Mouse (Mus musculus) lung, embryonic 14.5 days (tissue): ENCODE data around the gene Ckap2l. TPM values are rescaled to one million over a fixed set of nuclear protein-coding genes. Genes with fewer than 3 reads are reported as not detected.

Experiments used
- ATAC-seq: fragments of 200-750 bp; cut with Nextera tagmentation; 2 replicates; pipeline ENCODE4 v1.8.0; 2017; ENCODE audit warnings: mild to moderate bottlenecking, moderate TSS enrichment, moderate library complexity; ENCODE audit not compliant: insufficient read depth
- DNase-seq: peaks from one replicate; pipeline ENCODE4 v3.0.0-alpha.2; 2015
- H3K27ac ChIP-seq: fragments of 300-500 bp; sonication (generic); 2 replicates; pipeline ENCODE4 v1.5.1; 2014; ENCODE audit warnings: low read depth, mild to moderate bottlenecking, moderate library complexity
- H3K27me3 ChIP-seq: fragments of 300-500 bp; sonication (generic); 2 replicates; pipeline ENCODE4 v1.6.1; 2014; ENCODE audit warnings: low read length, control low read depth; ENCODE audit not compliant: insufficient read depth
- H3K36me3 ChIP-seq: fragments of 300-500 bp; sonication (generic); 2 replicates; pipeline ENCODE4 v1.6.1; 2014; ENCODE audit warnings: control low read depth; ENCODE audit not compliant: insufficient read depth
- H3K4me1 ChIP-seq: fragments of 300-500 bp; sonication (generic); 2 replicates; pipeline ENCODE4 v1.6.1; 2014; ENCODE audit warnings: antibody characterized with exemption, control low read depth; ENCODE audit not compliant: insufficient read depth
- H3K4me2 ChIP-seq: fragments of 300-500 bp; sonication (generic); 2 replicates; pipeline ENCODE4 v1.6.1; 2014; ENCODE audit warnings: mild to moderate bottlenecking
- H3K4me3 ChIP-seq: fragments of 300-500 bp; sonication (generic); 2 replicates; pipeline ENCODE4 v1.5.1; 2014; ENCODE audit warnings: low read depth, low read length
- H3K9ac ChIP-seq: fragments of 300-500 bp; sonication (generic); 2 replicates; pipeline ENCODE4 v1.6.1; 2014
- H3K9me3 ChIP-seq: fragments of 300-500 bp; sonication (generic); 2 replicates; pipeline ENCODE4 v1.6.1; 2016; ENCODE audit warnings: low read depth, low read length, control low read depth
- CTCF ChIP-seq: IDR thresholded peaks from 2 replicates; pipeline ENCODE4 v1.5.1; 2016; ENCODE audit warnings: antibody characterized with exemption, low read depth
- WGBS: fragments of 180-500 bp; shearing (Covaris S2); extraction: QIAGEN DNeasy Blood & Tissue Kit; methylation state at CpG from one replicate; pipeline ENCODE4 v1.1.7; 2014; 5-methylcytosine and 5-hydroxymethylcytosine counted together
- polyA plus RNA-seq: library from polyadenylated mRNA; unstranded; fragments of >200 nt; fragmentation: Nextera tagmentation; extraction: Ambion mirVana; gene quantifications from 2 replicates; pipeline ENCODE4 v1.2.1, GENCODE M21; 2014

The Ckap2l gene
- 73.4 and 79.4 TPM in 2 replicates for polyA plus RNA-seq

DNA sequence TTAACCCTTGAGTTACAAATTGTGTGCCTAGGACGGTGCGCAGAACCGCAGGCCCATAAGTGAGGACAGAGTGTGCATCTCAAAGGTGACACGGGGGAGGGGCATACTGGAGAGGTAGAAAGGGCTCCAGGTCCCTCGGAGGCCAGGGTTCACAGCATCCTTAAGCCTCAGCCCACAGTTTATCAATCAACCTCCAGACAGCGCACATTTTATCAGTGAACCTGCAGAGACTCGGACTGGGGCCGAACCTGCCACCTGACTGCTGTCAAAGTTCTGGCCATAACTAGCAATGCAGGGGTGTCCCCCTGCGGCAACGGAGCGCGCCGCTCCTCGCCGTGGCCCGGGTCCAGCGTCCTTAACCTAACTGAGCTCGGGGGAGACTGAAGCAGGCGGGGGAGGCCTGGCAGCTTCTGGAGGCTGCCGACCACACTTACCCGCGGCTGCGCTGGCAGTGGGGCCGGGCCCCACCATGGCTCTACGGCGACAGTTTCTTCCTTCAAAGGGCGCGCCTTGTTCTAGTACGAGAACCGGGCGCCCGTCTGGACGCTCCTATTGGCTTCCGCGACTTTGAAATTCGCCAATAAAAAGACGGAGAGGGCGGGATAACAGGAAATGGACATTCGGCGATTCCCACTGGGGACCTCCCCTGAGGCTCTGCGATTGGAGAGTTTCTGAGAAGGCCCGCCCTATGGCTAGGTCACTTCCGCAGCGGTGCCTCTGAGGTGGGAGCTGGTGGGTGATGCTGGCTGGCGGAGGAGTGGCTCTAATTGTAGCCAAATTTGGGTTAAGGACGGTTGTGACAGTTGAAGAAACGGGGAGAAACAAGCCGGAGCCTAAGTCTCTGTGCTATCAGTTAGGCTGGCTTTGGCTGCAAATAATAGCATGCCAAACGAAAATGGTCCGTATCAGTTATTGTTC is at the start of gene Ckap2l:
Ckap2l (minus strand) TSS at position 542 of the 918 bp plus-strand sequence.
- peaks cover 7% of the 10 kb centered on the region; the same call in 1 of the 2 replicates for H3K4me1 ChIP-seq
- DNase-seq (peak; percentile 99), ATAC-seq (peak; percentile 100)
- peak within 1 kb of the TSS; percentile 87 for H3K9ac ChIP-seq
- WGBS: under 1% methylated on average over 50 of the region's 50 CpGs
- peaks cover 14% of the 10 kb centered on the region; the same call in 1 of the 2 replicates for H3K36me3 ChIP-seq
- H3K4me3 ChIP-seq: peak within 1 kb of the TSS; percentile 87
- peak within 1 kb of the TSS; percentile 88 for H3K4me2 ChIP-seq
- no peaks in the 10 kb centered on the region for H3K9me3 ChIP-seq
- H3K27me3 ChIP-seq: no peaks in the 10 kb centered on the region
- peak within 1 kb of the TSS; percentile 87 for H3K27ac ChIP-seq
- no peak for TF ChIP-seq CTCF

DNA sequence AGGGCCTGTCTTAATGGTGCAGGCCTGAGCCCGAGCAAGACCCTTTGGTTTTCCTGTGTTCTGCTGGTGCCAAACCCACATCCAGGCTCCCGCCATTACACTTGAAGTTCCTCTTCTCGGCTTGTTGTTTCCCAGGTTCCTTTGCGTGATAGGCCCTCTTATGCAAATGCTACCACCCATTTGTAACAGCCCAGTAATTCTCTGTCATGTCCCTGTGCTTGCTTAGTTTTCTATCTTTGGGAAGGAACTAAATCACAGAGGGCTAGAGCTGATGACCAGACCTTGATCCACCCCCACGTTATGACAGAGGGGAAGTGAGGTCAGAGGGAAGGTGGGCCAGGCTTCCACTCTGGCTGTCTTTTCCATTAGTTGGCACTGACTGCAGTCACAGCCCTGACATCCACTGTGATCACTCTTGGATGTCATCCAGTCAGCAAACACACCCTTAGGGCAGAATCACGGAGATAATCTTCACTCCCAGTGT is 41.2 kb upstream of the Ckap2l start:
- Histone ChIP-seq H3K4me3 (no peak overlapping the region), H3K27me3 (no peaks in the 10 kb centered on the region), H3K4me2 (no peak overlapping the region), H3K9ac (no peak overlapping the region), H3K36me3 (no peaks in the 10 kb centered on the region), H3K27ac (no peak overlapping the region), H3K9me3 (peaks cover 4% of the 10 kb centered on the region; the same call in 1 of the 2 replicates), H3K4me1 (no peaks in the 10 kb centered on the region)
- ATAC-seq: no peak
- no peak for DNase-seq
- WGBS: 61% methylated on average over 6 of the region's 6 CpGs
- no peak for TF ChIP-seq CTCF

DNA sequence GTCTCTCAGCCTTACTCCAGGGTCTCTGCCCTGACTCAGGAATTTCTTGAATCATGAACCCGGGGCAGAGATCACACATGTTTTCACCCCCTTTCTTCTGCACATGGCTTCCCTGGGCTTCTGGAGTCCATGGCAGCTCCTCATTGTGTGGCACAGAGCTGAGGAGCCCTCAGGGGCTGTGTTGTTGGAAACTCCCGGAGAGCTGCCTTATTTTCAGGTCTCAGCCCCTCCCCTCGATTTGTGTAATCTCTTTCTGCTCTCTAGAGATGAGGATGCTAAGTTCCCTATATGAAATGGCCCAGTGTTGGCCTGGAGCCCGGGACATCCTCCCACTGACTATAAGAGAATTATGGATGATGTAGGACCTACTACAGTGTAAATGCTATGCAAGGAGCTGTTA is 36.5 kb upstream of the Ckap2l start:
- no peak; the same call in 1 of the 2 replicates for ATAC-seq
- Histone ChIP-seq H3K27ac (no peak overlapping the region), H3K36me3 (no peaks in the 10 kb centered on the region), H3K9me3 (no peaks in the 10 kb centered on the region), H3K27me3 (no peaks in the 10 kb centered on the region), H3K9ac (no peak overlapping the region), H3K4me3 (no peak overlapping the region), H3K4me1 (no peaks in the 10 kb centered on the region), H3K4me2 (no peak overlapping the region)
- DNase-seq: peak; percentile 26
- WGBS: 56% methylated on average over 4 of the region's 4 CpGs
- TF ChIP-seq CTCF: no peak

DNA sequence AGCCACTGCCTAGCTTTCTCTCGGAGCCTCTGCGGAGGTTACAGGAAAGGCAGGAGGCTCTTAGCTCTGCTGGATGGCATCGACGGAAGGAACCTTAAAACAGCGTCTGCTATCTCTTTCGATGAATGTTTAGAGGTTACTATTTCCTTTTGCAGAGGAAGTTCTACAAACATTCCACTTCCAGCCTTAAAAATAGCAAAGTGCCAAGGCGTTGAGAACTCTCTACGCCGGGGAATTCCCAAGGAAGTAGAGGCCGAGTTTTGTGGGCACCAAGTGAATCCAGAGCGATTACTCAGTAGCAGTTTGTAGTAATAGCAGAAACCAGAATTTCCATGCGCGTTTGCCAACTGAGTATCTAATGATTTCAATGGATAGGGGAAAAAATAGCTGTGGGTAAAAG is 33.5 kb upstream of the Ckap2l start:
- DNase-seq: peak; percentile 58
- H3K4me1 ChIP-seq: no peaks in the 10 kb centered on the region

DNA sequence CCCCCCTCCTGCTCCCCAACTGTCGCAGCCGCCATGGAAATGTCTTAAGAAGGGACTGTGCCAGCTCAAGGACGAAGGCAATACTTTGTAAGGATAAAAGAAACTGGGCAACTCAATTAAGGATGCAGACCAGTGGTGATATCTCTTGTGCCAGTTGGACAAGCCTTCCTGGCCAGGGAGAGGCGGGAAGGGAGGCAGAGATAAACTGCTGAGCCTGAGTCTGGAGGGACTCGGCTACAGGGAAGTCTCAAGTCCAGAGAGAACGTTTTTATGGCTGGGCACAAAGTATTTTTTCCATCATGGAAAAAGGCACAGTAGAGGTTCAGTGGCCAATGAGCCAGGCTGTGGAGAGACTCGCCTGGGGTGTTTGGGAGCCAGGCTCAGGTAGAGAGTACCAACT is 33.0 kb upstream of the Ckap2l start:
- H3K9me3 ChIP-seq: no peaks in the 10 kb centered on the region
- TF ChIP-seq CTCF: no peak
- DNase-seq (no peak), ATAC-seq (no peak)
- H3K4me1 ChIP-seq: no peaks in the 10 kb centered on the region
- H3K9ac ChIP-seq: no peak overlapping the region
- H3K27me3 ChIP-seq: no peaks in the 10 kb centered on the region
- H3K36me3 ChIP-seq: no peaks in the 10 kb centered on the region
- H3K4me2 ChIP-seq: no peak overlapping the region
- no peak overlapping the region for H3K4me3 ChIP-seq
- WGBS: 51% methylated on average over 7 of the region's 7 CpGs
- no peak overlapping the region for H3K27ac ChIP-seq

More for the DNA sequence above, 33.5 kb upstream of the Ckap2l start:
- ATAC-seq: no peak
- 73% methylated on average over 13 of the region's 13 CpGs for WGBS
- Histone ChIP-seq H3K27ac (no peak overlapping the region), H3K9ac (no peak overlapping the region), H3K9me3 (no peaks in the 10 kb centered on the region), H3K4me2 (no peak overlapping the region), H3K36me3 (no peaks in the 10 kb centered on the region), H3K27me3 (no peaks in the 10 kb centered on the region), H3K4me3 (no peak overlapping the region)
- TF ChIP-seq CTCF: no peak

DNA sequence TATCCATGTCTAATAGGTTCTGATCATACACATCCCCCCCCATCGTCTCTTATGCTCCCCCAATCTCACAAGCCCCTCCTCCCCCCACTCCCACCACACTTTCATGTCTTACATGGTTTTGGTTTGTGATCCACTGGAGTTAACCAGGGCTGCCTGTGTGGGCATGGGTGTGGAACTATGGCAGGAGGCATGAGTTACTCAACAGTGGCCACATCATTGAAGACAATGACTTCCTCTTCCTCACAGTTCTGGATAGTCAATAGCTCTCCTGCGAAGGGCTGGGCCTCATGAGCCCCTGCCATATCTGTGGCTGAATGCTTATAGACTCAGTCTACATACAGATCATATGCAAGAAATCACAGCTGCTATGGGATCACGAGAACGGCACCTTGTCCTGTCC is 31.2 kb upstream of the Ckap2l start:
- DNase-seq (no peak), ATAC-seq (no peak)
- TF ChIP-seq CTCF: no peak
- Histone ChIP-seq H3K4me1 (no peaks in the 10 kb centered on the region), H3K36me3 (no peaks in the 10 kb centered on the region), H3K9ac (no peak overlapping the region), H3K27ac (no peak overlapping the region), H3K9me3 (no peaks in the 10 kb centered on the region), H3K4me3 (no peak overlapping the region), H3K27me3 (no peaks in the 10 kb centered on the region), H3K4me2 (no peak overlapping the region)
- 79% methylated on average over 4 of the region's 4 CpGs for WGBS

DNA sequence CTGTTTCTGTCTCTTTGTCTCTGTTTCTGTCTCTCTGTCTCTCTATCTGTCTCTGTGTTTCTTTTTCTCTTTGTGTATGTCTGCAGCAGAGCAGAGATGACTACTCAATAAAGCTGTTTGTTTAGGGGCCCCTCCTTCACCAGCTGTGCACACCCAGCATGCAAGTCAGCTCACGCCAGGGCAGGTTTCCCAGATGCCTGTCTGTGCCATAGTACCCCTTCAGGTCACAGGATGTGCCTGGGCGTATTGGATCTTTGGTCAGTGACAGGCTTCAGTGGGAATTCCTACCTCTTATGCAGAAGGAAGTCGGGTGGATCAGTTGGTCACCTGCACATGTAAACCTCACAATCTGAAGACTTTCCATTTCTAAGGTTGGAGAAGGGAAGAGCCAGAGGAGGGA is 27.2 kb upstream of the Ckap2l start:
- no peak overlapping the region for H3K4me3 ChIP-seq
- WGBS: 71% methylated on average over 3 of the region's 3 CpGs
- no peak for DNase-seq
- ATAC-seq: no peak
- no peak overlapping the region for H3K9ac ChIP-seq
- no peak overlapping the region for H3K4me2 ChIP-seq
- no peaks in the 10 kb centered on the region for H3K27me3 ChIP-seq
- TF ChIP-seq CTCF: no peak
- H3K36me3 ChIP-seq: no peaks in the 10 kb centered on the region
- no peaks in the 10 kb centered on the region for H3K4me1 ChIP-seq
- H3K27ac ChIP-seq: no peak overlapping the region
- no peaks in the 10 kb centered on the region for H3K9me3 ChIP-seq
